Mouse (Mus musculus): ENCODE measurements at regions not wholly inside any gene's neighbourhood (a gene's known extent, or its start where the extent isn't known, plus 50 kb on each side); places are given as distances from the start of the nearest gene placed in this dataset.

- no peaks in the 10 kb centered on the region for H3K27me3 ChIP-seq (ENCODE audit: control insufficient read depth in 1 of 2, insufficient read depth in 2 of 2, low read length in 2 of 2)
- no peaks in the 10 kb centered on the region for H3K9me3 ChIP-seq (replicated peaks; ENCODE audit: insufficient read depth, low read length)
- H3K4me3 ChIP-seq (ENCODE audit: control insufficient read depth in 1 of 2, insufficient read depth in 1 of 2, low read depth in 2 of 2, low read length in 2 of 2) = no peak overlapping the region
- no peaks in the 10 kb centered on the region for H3K36me3 ChIP-seq (ENCODE audit: control insufficient read depth in 1 of 2, insufficient read depth in 2 of 2, low read length in 2 of 2)
- no peak overlapping the region for H3K9ac ChIP-seq (ENCODE audit: control insufficient read depth, low read depth, low read length, poor library complexity, severe bottlenecking)
- H3K27ac ChIP-seq (ENCODE audit: control insufficient read depth, low read depth, low read length) = no peak overlapping the region
- no peaks in the 10 kb centered on the region for H3K4me1 ChIP-seq (ENCODE audit: control insufficient read depth in 1 of 2, insufficient read depth in 2 of 2, low read length in 2 of 2)
- TF ChIP-seq RCOR1 (IDR thresholded peaks at IDR 0.05; ENCODE audit: low read depth, low read length) (no peak), NELFE (IDR thresholded peaks at IDR 0.05; ENCODE audit: low read depth, low read length) (no peak), USF2 (IDR thresholded peaks at IDR 0.05; ENCODE audit: borderline replicate concordance in 1 of 2, insufficient read depth in 1 of 2, low read depth in 1 of 2, low read length in 2 of 2) (no peak), GATA1 (IDR thresholded peaks at IDR 0.05; ENCODE audit: low read depth, low read length) (no peak), POLR2A (IDR thresholded peaks at IDR 0.05; ENCODE audit: control insufficient read depth in 1 of 2, insufficient read depth in 1 of 2, low read depth in 1 of 2, low read length in 2 of 2, poor library complexity in 1 of 2) (no peak), HCFC1 (IDR thresholded peaks at IDR 0.05; ENCODE audit: low read depth, low read length) (no peak), CHD1 (IDR thresholded peaks at IDR 0.05; ENCODE audit: low read depth, low read length) (no peak), MYC (IDR thresholded peaks at IDR 0.05; ENCODE audit: low read depth, low read length) (no peak), MEF2A (IDR thresholded peaks at IDR 0.05; ENCODE audit: extremely low read depth, insufficient replicate concordance, low read depth, low read length, poor library complexity, severe bottlenecking) (no peak), POLR2AphosphoS2 (IDR thresholded peaks at IDR 0.05; ENCODE audit: low read length) (no peak), ZNF384 (IDR thresholded peaks at IDR 0.05; ENCODE audit: low read depth, low read length) (no peak), ZC3H11A (IDR thresholded peaks at IDR 0.05; ENCODE audit: low read depth, low read length) (no peak), ZMIZ1 (IDR thresholded peaks at IDR 0.05; ENCODE audit: low read depth, low read length) (no peak), SIN3A (IDR thresholded peaks at IDR 0.05; ENCODE audit: low read length) (no peak), KAT2A (conservative IDR thresholded peaks at IDR 0.05; ENCODE audit: low read depth, low read length) (no peak), MAZ (IDR thresholded peaks at IDR 0.05; ENCODE audit: low read depth, low read length) (no peak), TAL1 (IDR thresholded peaks at IDR 0.05; ENCODE audit: low read length) (no peak)
- DNase-seq (ENCODE audit: low read depth, low spot score) = no peak
- no peaks in the 10 kb centered on the region for H3K79me2 ChIP-seq (ENCODE audit: control insufficient read depth, insufficient read depth, low read length, poor library complexity)
Observed at GRCm38 (mm10) chr16:5651551-5651950, 233.6 kb upstream of the Rbfox1 start.

GRCm38 (mm10) chr16:5651002-5651401 lies 234.2 kb upstream of the Rbfox1 start:
- no peak for DNase-seq (ENCODE audit: low read depth, low spot score)
- no peaks in the 10 kb centered on the region for H3K4me1 ChIP-seq (ENCODE audit: control insufficient read depth in 1 of 2, insufficient read depth in 2 of 2, low read length in 2 of 2)
- no peaks in the 10 kb centered on the region for H3K27me3 ChIP-seq (ENCODE audit: control insufficient read depth in 1 of 2, insufficient read depth in 2 of 2, low read length in 2 of 2)
- H3K27ac ChIP-seq (ENCODE audit: control insufficient read depth, low read depth, low read length) = no peak overlapping the region
- H3K9ac ChIP-seq (ENCODE audit: control insufficient read depth, low read depth, low read length, poor library complexity, severe bottlenecking) = no peak overlapping the region
- no peaks in the 10 kb centered on the region for H3K79me2 ChIP-seq (ENCODE audit: control insufficient read depth, insufficient read depth, low read length, poor library complexity)
- H3K36me3 ChIP-seq (ENCODE audit: control insufficient read depth in 1 of 2, insufficient read depth in 2 of 2, low read length in 2 of 2) = no peaks in the 10 kb centered on the region
- no peaks in the 10 kb centered on the region for H3K9me3 ChIP-seq (replicated peaks; ENCODE audit: insufficient read depth, low read length)
- TF ChIP-seq ZNF384 (IDR thresholded peaks at IDR 0.05; ENCODE audit: low read depth, low read length) = no peak
- no peak for TF ChIP-seq MAFK (IDR thresholded peaks at IDR 0.05; ENCODE audit: borderline replicate concordance, low read depth, low read length)
- TF ChIP-seq JUND (IDR thresholded peaks at IDR 0.05; ENCODE audit: low read depth, low read length) = no peak
- no peak for TF ChIP-seq POLR2A (IDR thresholded peaks at IDR 0.05; ENCODE audit: control insufficient read depth in 1 of 2, insufficient read depth in 1 of 2, low read depth in 1 of 2, low read length in 2 of 2, poor library complexity in 1 of 2)
- TF ChIP-seq KAT2A (conservative IDR thresholded peaks at IDR 0.05; ENCODE audit: low read depth, low read length) = no peak
- no peak for TF ChIP-seq MXI1 (IDR thresholded peaks at IDR 0.05; ENCODE audit: low read depth, low read length)
- no peak for TF ChIP-seq ELF1 (IDR thresholded peaks at IDR 0.05; ENCODE audit: low read depth, low read length)
- TF ChIP-seq USF2 (IDR thresholded peaks at IDR 0.05; ENCODE audit: borderline replicate concordance in 1 of 2, insufficient read depth in 1 of 2, low read depth in 1 of 2, low read length in 2 of 2) = no peak
- no peak for TF ChIP-seq EP300 (IDR thresholded peaks at IDR 0.05; ENCODE audit: low read depth in 1 of 2, low read length in 2 of 2)
- TF ChIP-seq GABPA (IDR thresholded peaks at IDR 0.05; ENCODE audit: low read depth, low read length) = no peak
- TF ChIP-seq MYB (IDR thresholded peaks at IDR 0.05; ENCODE audit: low read depth, low read length) = no peak
- H3K4me3 ChIP-seq (ENCODE audit: control insufficient read depth in 1 of 2, insufficient read depth in 1 of 2, low read depth in 2 of 2, low read length in 2 of 2) = no peak overlapping the region
